Mouse (Mus musculus) cerebellum, postnatal 4 days (tissue): ENCODE results near the gene Nt5dc1.
"Not testable (repeated sequence)": the region's sequence is repeated elsewhere in the genome, so short reads cannot be mapped to it uniquely, and the experiment has no call there.

Experiments used
- DNase-seq, 2 experiments: peaks; one replicate each; pipeline ENCODE4 v3.0.0; 2022; ENCODE audit warnings: low spot score in 2 of 2, mixed read lengths in 1 of 2

The Nt5dc1 gene

DNA sequence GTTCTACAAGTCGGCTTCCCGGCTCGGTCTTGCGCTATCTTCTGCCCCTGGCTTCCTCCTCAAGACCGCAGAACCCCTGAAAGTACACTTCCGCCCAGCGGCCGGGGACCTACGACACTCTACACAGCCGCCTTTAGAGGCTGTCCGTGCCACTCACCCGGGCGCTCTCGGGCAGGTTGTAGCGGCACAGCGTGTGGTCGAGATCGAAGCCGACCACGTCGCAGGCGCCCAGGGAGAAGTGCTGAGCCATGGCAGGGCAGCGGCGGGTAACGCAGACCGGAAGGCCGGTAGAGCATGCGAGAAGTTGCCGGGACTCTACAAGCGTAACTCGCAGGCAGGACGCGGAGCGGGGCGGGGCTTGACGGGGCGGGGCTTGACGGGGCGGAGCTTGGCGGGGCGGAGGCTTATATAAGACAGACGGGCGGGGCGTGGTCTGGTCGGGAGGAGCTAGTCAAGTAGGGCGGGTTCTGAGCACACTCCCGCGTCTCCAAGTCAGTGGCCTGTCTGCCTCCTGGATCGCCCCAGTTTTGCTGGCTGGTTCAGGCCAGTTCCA lies at the start of gene Nt5dc1:
Gene Nt5dc1 (minus strand): TSS at position 349 of the 553 bp plus-strand sequence.
- peak; percentile 68 to 90 for DNase-seq

GRCm38 (mm10) chr10:34464321-34464720 lies 46.0 kb upstream of the Nt5dc1 start:
- no peak for DNase-seq

- peak in 1 of 2 experiments; percentile 12 for DNase-seq
These were observed 43.1 kb upstream of the Nt5dc1 start for GRCm38 (mm10) chr10:34461451-34461850.

GRCm38 (mm10) chr10:34449469-34449868 lies 31.1 kb upstream of the Nt5dc1 start:
- DNase-seq = no peak

GRCm38 (mm10) chr10:34434191-34434590 lies 15.8 kb upstream of the Nt5dc1 start:
- DNase-seq = not testable (repeated sequence)

DNA sequence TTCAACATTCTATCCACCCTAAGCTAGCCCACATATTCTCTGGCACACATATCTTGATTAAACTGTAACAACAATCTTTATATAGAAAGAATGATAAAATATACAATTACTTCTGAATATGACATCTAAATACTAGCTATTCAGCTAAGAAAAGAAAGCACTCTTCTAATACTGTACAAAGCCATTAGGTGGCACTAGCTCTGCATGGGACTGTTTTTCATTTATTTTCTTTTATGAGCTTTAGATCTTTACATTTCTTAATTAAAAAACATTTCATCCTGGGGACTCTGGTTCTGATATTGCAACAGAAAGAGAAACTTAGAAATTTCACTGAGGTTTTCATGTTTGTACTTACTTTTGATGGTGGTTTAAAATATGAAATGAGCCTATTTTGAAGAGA lies 13.4 kb upstream of the Nt5dc1 start:
- DNase-seq = no peak

- DNase-seq = not testable (repeated sequence)
These were observed 442 bp upstream of the Nt5dc1 start for GRCm38 (mm10) chr10:34418794-34419193.

- no peak for DNase-seq
These were observed 19.1 kb downstream of the Nt5dc1 start for GRCm38 (mm10) chr10:34399267-34399666.

DNA sequence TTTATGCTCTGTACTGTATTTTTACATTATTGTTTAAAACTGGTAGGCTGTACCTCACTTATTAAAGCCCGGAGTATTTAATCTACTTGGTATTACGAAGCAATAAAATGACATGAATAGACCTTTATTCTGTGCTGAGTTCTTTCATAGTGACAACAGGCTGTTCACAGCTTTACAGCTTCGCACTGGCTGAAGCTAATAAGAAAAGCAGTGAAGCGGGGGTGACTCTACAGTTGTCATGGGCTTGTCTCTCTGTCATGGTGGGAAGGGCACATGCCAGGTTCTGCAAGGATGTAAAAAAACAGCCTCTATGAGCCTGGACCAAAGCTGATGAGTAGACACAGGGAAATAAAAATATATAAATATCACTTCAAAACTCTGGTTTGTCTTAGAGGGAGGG lies 21.4 kb downstream of the Nt5dc1 start:
- no peak for DNase-seq

GRCm38 (mm10) chr10:34389681-34390080 lies 28.7 kb downstream of the Nt5dc1 start, which contains the start of gene Col10a1:
Gene Col10a1, plus strand, starts transcription at chr10:34389981.
- DNase-seq = no peak

GRCm38 (mm10) chr10:34385636-34386035 lies 32.7 kb downstream of the Nt5dc1 start:
- DNase-seq = no peak

DNA sequence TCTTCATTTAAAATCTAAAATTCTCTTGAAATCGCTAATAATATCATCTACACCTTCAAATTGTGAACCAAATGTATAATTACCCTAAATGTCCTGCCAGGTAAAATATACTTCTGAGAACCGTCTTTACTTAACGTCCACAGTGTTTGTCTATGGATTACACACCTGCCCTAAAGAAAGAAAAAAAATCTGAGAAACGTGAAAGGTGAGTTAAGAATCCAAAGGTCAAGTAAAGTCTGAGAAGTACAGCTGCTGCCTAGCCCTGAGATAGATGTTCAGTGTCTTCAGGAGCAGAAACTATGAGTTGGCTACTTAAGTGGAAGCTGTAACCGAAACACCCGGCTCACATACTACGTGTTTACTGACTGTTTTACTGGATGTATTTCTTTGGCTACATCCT lies 45.0 kb downstream of the Nt5dc1 start:
- DNase-seq = no peak

GRCm38 (mm10) chr10:34368138-34368537 lies 50.2 kb downstream of the Nt5dc1 start:
- DNase-seq = no peak

GRCm38 (mm10) chr10:34363756-34364155 lies 54.6 kb downstream of the Nt5dc1 start:
- DNase-seq = peak in 1 of 2 experiments; percentile 7

GRCm38 (mm10) chr10:34358263-34358662 lies 60.1 kb downstream of the Nt5dc1 start:
- no peak for DNase-seq

- DNase-seq = no peak
These were observed 66.2 kb downstream of the Nt5dc1 start for GRCm38 (mm10) chr10:34352166-34352565.

GRCm38 (mm10) chr10:34341886-34342285 lies 76.5 kb downstream of the Nt5dc1 start:
- no peak for DNase-seq

- DNase-seq = no peak
These were observed 77.3 kb downstream of the Nt5dc1 start for GRCm38 (mm10) chr10:34341014-34341413.

DNA sequence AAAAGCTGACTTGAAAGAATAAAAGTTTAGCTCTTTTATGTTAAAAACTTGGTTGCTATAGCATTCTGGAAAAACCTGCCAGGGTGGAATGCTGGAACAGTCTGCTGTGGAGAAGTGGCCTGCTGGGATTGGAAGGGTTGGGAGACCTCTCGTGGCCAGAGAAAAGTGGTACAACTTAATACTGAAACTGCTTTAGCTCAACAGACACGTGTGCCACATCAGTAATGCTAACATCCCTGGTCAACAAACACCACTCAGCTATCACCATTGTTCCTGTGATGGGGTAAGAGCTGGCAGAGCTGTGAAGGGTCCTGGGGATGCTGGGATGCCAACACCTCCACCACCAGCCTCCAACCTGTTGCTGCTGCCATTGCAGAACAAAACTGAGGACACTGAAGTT lies 90.0 kb downstream of the Nt5dc1 start:
- DNase-seq = peak in 1 of 2 experiments; percentile 38

DNA sequence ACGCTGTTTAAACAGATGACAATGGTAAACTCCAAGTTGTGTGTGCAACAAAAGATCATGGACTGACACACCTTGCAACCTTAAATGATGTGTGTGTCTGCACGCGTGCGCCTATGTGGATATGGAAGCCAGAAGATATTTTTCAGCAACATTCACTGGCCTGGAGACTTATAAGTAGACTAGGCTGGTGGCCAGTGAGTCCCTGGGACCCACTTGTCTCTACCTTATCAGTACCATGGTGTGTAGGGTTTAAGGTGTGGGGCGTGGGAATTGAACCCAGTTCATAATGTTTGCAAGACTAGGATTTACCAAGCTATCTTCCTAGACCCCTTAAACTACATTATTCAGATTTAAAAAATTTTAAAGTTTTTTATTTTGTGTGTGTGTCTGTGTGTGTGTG lies 91.2 kb downstream of the Nt5dc1 start:
- no peak for DNase-seq

GRCm38 (mm10) chr10:34326701-34327100 lies 91.7 kb downstream of the Nt5dc1 start:
- no peak for DNase-seq

DNA sequence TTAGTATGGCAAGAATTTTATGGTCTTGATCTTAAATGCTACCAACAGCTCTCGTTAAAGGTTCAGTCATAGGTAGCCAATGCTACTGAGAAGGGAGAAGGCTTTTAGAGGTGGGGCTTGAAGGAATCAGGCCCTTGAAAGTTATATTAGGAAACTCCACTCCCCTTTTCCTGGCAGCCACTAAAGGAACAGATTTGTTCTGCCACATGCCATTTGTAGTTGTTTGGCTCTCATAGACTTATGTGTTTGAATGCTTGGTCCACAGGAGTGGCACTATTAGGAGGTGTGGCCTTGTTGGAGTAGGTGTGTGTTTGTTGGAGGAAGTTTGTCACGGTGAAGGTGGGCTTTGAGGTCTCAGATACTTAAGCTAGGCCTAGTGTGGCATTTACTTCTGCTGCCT lies 97.5 kb downstream of the Nt5dc1 start:
- DNase-seq = no peak

GRCm38 (mm10) chr10:34317217-34317606 lies 101.1 kb downstream of the Nt5dc1 start:
- no peak for DNase-seq

- peak; percentile 25 to 61 for DNase-seq
These were observed 101.7 kb downstream of the Nt5dc1 start for GRCm38 (mm10) chr10:34316571-34317216.
